Mouse (Mus musculus) gastrocnemius, postnatal 14 days (tissue): ENCODE measurements around the gene Sephs1. TPM values are rescaled to one million over a fixed set of nuclear protein-coding genes. Genes with fewer than 3 reads are reported as not detected.

Source experiments
- DNase-seq: peaks from one replicate; pipeline ENCODE4 v3.0.0; 2021; ENCODE audit warnings: mixed read lengths
- intact Hi-C: fragments of 180-260 bp; cut with DNase I; formaldehyde crosslinking; loops from one replicate; pipeline ENCODE4 v1.15.1; 2025; ENCODE audit warnings: low total_unique reads
- long read RNA-seq, 2 experiments: library from polyadenylated mRNA; stranded (forward); transcript quantifications; one replicate each; pipeline ENCODE4 v2.0.0; 2021
- total RNA-seq, 2 experiments: library from RNA; stranded (reverse); gene quantifications; 2 replicates each; pipeline ENCODE4 v1.2.3; 2021

Sephs1 gene
- 10 to 100 TPM; 16.5 to 21.1 TPM for total RNA-seq
- long read RNA-seq, experiment 1, full-length matches to known transcripts: 14 of 21 reads
- long read RNA-seq, experiment 1, partial matches to known transcripts: 2 of 21 reads
- long read RNA-seq, experiment 1, other reads (novel, unspliced or antisense): 5 of 21 reads
- long read RNA-seq, experiment 2, full-length matches to known transcripts: 25 of 38 reads
- long read RNA-seq, experiment 2, partial matches to known transcripts: 2 of 38 reads
- long read RNA-seq, experiment 2, other reads (novel, unspliced or antisense): 11 of 38 reads

DNA sequence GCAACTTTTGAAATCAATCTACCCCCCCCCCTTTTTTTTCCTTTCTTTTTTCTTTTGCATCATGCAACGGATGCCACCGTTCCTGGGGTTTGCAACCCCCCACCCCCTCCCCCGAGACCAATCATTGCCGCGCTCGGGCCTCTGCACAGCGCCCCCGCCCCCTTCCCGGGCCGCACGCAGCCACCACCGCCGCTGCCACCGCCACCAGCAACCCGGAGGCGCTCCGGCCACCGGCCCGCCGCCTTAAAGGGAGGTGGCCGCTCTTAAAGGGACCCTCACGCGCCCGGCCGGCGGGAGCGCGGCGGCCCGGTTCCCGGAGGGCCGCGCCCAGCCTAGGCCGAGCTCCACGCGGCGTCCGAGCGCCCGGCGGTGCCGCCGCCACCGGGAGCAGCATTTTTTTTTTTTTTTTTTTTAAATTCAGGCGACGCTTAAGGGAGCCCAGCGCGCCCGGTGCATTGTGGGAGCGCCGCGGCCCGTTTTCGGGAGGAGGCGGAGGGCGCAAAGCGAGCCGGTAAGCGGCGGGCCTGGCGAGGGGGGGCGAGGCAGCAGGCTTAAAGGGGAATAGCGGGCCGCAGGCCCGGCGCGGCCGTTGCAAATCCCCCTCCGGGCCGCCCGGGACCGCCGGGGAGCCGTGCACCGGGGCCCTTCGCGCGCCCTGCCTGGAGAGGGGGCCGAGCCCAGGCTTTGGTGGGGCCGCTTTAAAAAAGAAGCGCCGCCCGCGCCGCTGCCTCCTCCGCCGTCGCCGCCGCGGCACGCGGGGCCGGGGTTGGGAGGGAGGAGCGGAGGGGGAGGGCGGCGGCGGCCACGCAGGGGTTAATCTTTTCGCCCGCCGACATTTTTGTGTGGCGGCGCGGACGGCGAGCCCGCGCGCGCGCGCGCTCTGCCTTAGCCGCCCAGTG, at the start of gene Sephs1:
TSS of gene Sephs1 (plus strand) at position 215 of the 899 bp plus-strand sequence.
- intact Hi-C loops: no loop called here
- DNase-seq: peak; percentile 88

GRCm38 (mm10) chr2:4832166-4832565, 49.2 kb upstream of the Sephs1 start:
- no peak for DNase-seq
- intact Hi-C loops: no loop called here

DNA sequence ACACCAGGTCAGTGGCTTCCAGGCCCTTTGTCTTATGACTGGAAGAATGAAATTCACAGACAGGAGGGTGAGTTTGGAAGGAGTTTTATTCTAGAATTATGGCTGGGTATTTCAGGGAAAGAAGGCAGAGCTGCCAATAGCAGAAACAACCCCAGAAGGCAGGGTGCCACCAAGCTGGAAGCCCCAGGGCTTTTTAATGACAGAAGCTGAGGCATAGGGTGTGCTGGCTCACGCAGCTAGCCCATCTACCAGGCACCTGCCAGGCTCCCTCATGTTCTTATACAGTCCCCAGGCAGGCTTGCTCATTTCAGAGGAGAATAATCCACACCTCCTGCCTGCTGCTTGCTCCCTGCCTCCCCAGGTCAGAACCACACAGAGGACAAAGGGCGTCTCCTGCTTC, 31.9 kb upstream of the Sephs1 start:
- intact Hi-C loops: no loop called here
- no peak for DNase-seq

- DNase-seq: no peak
- intact Hi-C loops: no loop called here
These were observed 24.2 kb upstream of the Sephs1 start for GRCm38 (mm10) chr2:4857186-4857585.

GRCm38 (mm10) chr2:4858161-4858560, 23.2 kb upstream of the Sephs1 start:
- intact Hi-C loops: no loop called here
- no peak for DNase-seq

- peak; percentile 59 for DNase-seq
- intact Hi-C loops: loop anchor here (5.0 to 10.0 kb wide), 3 partner anchors 149 to 367 kb away; partner anchors contain the start of gene Bend7
These were observed 17.2 kb upstream of the Sephs1 start for GRCm38 (mm10) chr2:4864008-4864816.

GRCm38 (mm10) chr2:4864817-4865296, 16.5 kb upstream of the Sephs1 start:
- intact Hi-C loops: loop anchor here (5.0 to 10.0 kb wide), 3 partner anchors 150 to 368 kb away; partner anchors contain the start of gene Bend7

GRCm38 (mm10) chr2:4868028-4868725, 13.2 kb upstream of the Sephs1 start:
- no peak for DNase-seq
- intact Hi-C loops: loop anchor here (10.0 kb wide), 1 partner anchor 153 kb away; the partner anchor contains the start of gene Bend7

More at GRCm38 (mm10) chr2:4864817-4865296, 16.5 kb upstream of the Sephs1 start:
- DNase-seq: no peak

DNA sequence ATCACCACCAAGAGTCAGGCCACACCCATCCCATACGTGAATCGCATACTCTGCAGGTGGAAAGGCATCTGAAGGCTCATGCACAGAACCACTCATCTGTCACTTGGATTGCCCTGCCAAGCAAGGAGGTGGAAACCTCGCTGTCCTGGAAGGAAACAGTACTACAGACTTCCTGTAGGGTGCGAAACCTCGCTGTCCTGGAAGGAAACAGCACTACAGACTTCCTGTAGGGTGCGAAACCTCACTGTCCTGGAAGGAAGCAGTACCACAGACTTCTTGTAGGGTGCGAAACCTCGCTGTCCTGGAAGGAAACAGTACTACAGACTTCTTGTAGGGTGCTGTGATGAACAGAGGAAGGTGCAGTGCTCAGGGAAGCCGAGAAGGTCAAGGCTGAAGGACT, 8.6 kb upstream of the Sephs1 start:
- intact Hi-C loops: no loop called here
- DNase-seq: no peak

- intact Hi-C loops: no loop called here
- DNase-seq: no peak
These were observed 8.0 kb upstream of the Sephs1 start for GRCm38 (mm10) chr2:4873331-4873730.

GRCm38 (mm10) chr2:4875090-4875489, 6.3 kb upstream of the Sephs1 start:
- intact Hi-C loops: no loop called here
- no peak for DNase-seq

DNA sequence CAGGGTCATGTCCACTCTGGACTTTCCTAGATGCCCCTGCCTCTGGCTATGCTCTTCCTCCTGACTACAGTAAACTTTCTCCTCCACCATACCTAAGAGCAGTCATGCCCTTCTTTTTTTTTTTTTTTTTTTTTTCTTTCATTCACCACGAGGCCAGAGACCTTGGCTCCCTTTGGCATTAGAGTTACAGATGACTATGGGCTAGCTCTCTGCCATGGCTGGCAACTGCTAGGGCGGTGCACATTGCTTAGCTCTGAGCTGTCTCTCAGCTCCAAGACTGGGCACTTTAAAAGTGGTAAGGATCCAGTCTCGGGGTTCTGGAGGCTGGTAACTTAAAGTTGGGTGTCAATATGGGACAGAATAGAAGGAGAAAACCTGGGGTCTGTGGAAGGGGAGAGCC, 5.2 kb upstream of the Sephs1 start:
- intact Hi-C loops: no loop called here
- DNase-seq: no peak

DNA sequence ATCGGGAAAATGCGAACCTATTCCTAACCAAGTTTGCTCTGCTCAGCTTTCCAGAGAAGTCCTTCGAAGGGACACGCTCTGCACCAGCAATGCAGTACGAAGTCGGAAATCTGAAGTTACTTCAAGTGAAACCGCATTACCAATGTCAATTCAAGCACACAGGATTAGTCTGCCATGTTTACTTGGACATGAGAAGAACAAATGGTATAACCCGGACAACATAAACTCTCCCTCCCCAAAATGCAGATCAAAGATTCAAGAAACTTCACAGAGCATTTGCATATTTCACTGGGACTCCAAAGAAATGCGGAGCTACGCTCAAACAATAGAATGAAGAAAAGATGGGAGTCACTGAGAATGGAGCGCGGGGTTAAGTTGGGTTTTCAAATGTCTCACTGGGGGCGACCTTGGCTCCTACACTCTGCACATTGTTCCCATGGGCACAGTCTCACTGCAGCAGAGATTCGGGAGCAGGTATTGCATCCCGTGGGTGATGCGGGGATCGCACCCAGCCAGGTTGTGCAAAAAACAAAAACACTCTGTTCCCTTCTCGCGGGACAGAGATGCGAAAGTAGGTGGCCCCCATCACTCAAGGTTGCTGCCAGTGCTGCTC, 521 bp upstream of the Sephs1 start:
- intact Hi-C loops: no loop called here
- DNase-seq: no peak

- intact Hi-C loops: no loop called here
- peak; percentile 56 for DNase-seq
These were observed 956 bp downstream of the Sephs1 start for GRCm38 (mm10) chr2:4882249-4882791.

GRCm38 (mm10) chr2:4883009-4883704, 1.8 kb downstream of the Sephs1 start:
- intact Hi-C loops: no loop called here
- no peak for DNase-seq

GRCm38 (mm10) chr2:4886896-4887295, 5.5 kb downstream of the Sephs1 start:
- intact Hi-C loops: no loop called here
- DNase-seq: no peak

DNA sequence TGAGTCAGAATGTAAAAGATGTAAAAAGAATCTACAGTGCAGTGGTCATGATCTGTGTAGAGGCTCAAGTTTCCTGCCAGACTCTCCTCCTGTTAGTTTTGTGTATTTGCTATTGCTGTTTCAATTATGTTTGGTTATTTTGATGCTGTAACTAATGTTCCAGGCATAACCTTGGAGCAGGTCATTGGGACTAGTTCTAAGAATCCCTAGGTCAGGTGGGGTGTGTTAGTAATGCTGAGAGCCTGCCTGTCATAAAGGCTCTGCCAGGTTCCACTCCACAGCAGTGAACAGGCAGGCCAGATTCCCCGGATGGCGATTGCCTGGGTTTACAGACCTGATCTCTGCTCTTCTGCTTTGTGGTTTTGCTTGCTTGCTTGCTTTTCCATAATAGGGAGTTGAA, 14.2 kb downstream of the Sephs1 start:
- DNase-seq: no peak
- intact Hi-C loops: no loop called here

DNA sequence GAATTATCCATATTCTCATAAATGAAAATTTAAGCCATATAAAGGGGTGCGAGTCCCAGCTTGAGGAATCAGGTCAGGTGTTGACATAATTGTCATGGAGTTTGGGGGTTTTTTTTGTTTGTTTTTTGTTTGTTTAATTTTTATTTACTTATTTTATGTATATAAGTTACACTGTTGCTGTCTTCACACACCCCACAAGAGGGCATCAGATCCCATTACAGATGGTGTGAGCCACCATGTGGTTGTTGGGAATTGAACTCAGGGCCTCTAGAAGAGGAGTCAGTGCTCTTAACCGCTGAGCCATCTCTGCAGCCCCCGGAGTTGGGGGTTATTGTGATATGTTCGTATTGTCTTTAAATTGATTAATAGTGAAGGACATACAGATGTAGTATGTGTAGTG, 15.6 kb downstream of the Sephs1 start:
- no peak for DNase-seq
- intact Hi-C loops: no loop called here
